Mouse (Mus musculus) erythroblast, embryonic 14.5 days (primary cell): ENCODE data around the gene Cox7a1.

Experiments
- GATA1 ChIP-seq: IDR thresholded peaks from 2 replicates; pipeline ENCODE4 v1.6.1; 2012; ENCODE audit warnings: low read length, inconsistent platforms, mixed read lengths
- TAL1 ChIP-seq: IDR thresholded peaks from 3 replicates; pipeline ENCODE4 v1.6.1; 2012; ENCODE audit warnings: low read length, inconsistent platforms, mixed read lengths

- no peak for TF ChIP-seq GATA1
- TF ChIP-seq TAL1, result no peak
Measured at GRCm38 (mm10) chr7:30154040-30154439, 29.9 kb upstream of the Cox7a1 start.
